Mouse (Mus musculus) midbrain, embryonic 11.5 days (tissue): ENCODE results near the gene Bcl2l11. TPM values are rescaled to one million over a fixed set of nuclear protein-coding genes. Genes with fewer than 3 reads are reported as not detected.

ENCODE experiments used
- ATAC-seq: fragments of 200-750 bp; cut with Nextera tagmentation; 2 replicates; pipeline ENCODE4 v1.8.0; 2017; ENCODE audit warnings: moderate TSS enrichment, moderate library complexity; ENCODE audit not compliant: low FRiP score
- DNase-seq: peaks from one replicate; pipeline ENCODE4 v3.0.0; 2015; ENCODE audit warnings: low spot score; ENCODE audit errors: missing footprints
- H3K27ac ChIP-seq: fragments of 300-500 bp; sonication (generic); 2 replicates; pipeline ENCODE4 v1.5.1; 2014; ENCODE audit warnings: low read depth, low read length
- H3K27me3 ChIP-seq: fragments of 300-500 bp; sonication (generic); 2 replicates; pipeline ENCODE4 v1.6.1; 2014; ENCODE audit warnings: mild to moderate bottlenecking, low read length, moderate library complexity, mixed read lengths; ENCODE audit not compliant: control insufficient read depth, insufficient read depth
- H3K36me3 ChIP-seq: fragments of 300-500 bp; sonication (generic); 2 replicates; pipeline ENCODE4 v1.6.1; 2014; ENCODE audit warnings: mild to moderate bottlenecking, low read length, moderate library complexity, mixed read lengths; ENCODE audit not compliant: control insufficient read depth, insufficient read depth
- H3K4me1 ChIP-seq: fragments of 300-500 bp; sonication (generic); 2 replicates; pipeline ENCODE4 v1.6.1; 2014; ENCODE audit warnings: low read length; ENCODE audit not compliant: control insufficient read depth, insufficient read depth
- H3K4me2 ChIP-seq: fragments of 300-500 bp; sonication (generic); 2 replicates; pipeline ENCODE4 v1.6.1; 2014; ENCODE audit warnings: mild to moderate bottlenecking, moderate library complexity
- H3K4me3 ChIP-seq: fragments of 300-500 bp; sonication (generic); 2 replicates; pipeline ENCODE4 v1.5.1; 2014; ENCODE audit warnings: low read depth, low read length
- H3K9ac ChIP-seq: fragments of 300-500 bp; sonication (generic); 2 replicates; pipeline ENCODE4 v1.6.1; 2014; ENCODE audit warnings: low read length
- H3K9me3 ChIP-seq: fragments of 300-500 bp; sonication (generic); 2 replicates; pipeline ENCODE4 v1.6.1; 2016; ENCODE audit warnings: low read length; ENCODE audit not compliant: control insufficient read depth
- WGBS: fragments of 180-500 bp; shearing (Covaris S2); extraction: QIAGEN DNeasy Blood & Tissue Kit; methylation state at CpG from one replicate; pipeline ENCODE4 v1.1.7; 2014; 5-methylcytosine and 5-hydroxymethylcytosine counted together
- polyA plus RNA-seq: library from polyadenylated mRNA; unstranded; fragments of >200 nt; fragmentation: Nextera tagmentation; extraction: Ambion mirVana; gene quantifications from 2 replicates; pipeline ENCODE4 v1.2.1, GENCODE M21; 2014

Bcl2l11 gene
- polyA plus RNA-seq, 1 experiment from 2014 or later: 15.1 TPM

GRCm38 (mm10) chr2:128087798-128088545 lies 37.9 kb upstream of the Bcl2l11 start:
- H3K9me3 ChIP-seq: no peaks in the 10 kb centered on the region
- DNase-seq: peak; percentile 53
- H3K27ac ChIP-seq: no peak overlapping the region
- peaks cover 13% of the 10 kb centered on the region for H3K4me1 ChIP-seq
- H3K9ac ChIP-seq: no peak overlapping the region
- H3K4me2 ChIP-seq: no peak overlapping the region
- H3K36me3 ChIP-seq: no peaks in the 10 kb centered on the region
- H3K27me3 ChIP-seq: no peaks in the 10 kb centered on the region
- WGBS: 92% methylated on average over 8 of the region's 8 CpGs
- H3K4me3 ChIP-seq: no peak overlapping the region
- ATAC-seq: no peak

- Histone ChIP-seq H3K4me1 (peaks cover 13% of the 10 kb centered on the region), H3K4me2 (no peak overlapping the region), H3K4me3 (no peak overlapping the region), H3K36me3 (no peaks in the 10 kb centered on the region), H3K9me3 (no peaks in the 10 kb centered on the region), H3K27ac (no peak overlapping the region), H3K27me3 (no peaks in the 10 kb centered on the region), H3K9ac (no peak overlapping the region)
- peak; percentile 82 for DNase-seq
- 90% methylated on average over 6 of the region's 6 CpGs for WGBS
- ATAC-seq: no peak
These were observed 35.5 kb upstream of the Bcl2l11 start for GRCm38 (mm10) chr2:128090283-128090885.

GRCm38 (mm10) chr2:128091431-128092369 lies 34.1 kb upstream of the Bcl2l11 start:
- DNase-seq: peak; percentile 93
- Histone ChIP-seq H3K4me2 (no peak overlapping the region; the same call in 1 of the 2 replicates), H3K27me3 (no peaks in the 10 kb centered on the region), H3K36me3 (no peaks in the 10 kb centered on the region), H3K4me1 (peaks cover 13% of the 10 kb centered on the region), H3K4me3 (no peak overlapping the region), H3K9ac (no peak overlapping the region), H3K27ac (peak overlapping the region; percentile 26; the same call in 1 of the 2 replicates), H3K9me3 (no peaks in the 10 kb centered on the region)
- ATAC-seq: peak; percentile 92
- 34% methylated on average over 11 of the region's 11 CpGs for WGBS

GRCm38 (mm10) chr2:128092451-128092850 lies 33.4 kb upstream of the Bcl2l11 start:
- Histone ChIP-seq H3K27ac (peak overlapping the region; percentile 20; the same call in 1 of the 2 replicates), H3K4me3 (no peak overlapping the region), H3K27me3 (no peaks in the 10 kb centered on the region), H3K9me3 (no peaks in the 10 kb centered on the region), H3K36me3 (no peaks in the 10 kb centered on the region), H3K9ac (no peak overlapping the region), H3K4me2 (no peak overlapping the region), H3K4me1 (peaks cover 13% of the 10 kb centered on the region)
- ATAC-seq (no peak), DNase-seq (peak; percentile 86)
- 35% methylated on average over 2 of the region's 2 CpGs for WGBS

GRCm38 (mm10) chr2:128094196-128094595 lies 31.6 kb upstream of the Bcl2l11 start:
- H3K9me3 ChIP-seq: no peaks in the 10 kb centered on the region
- no peak overlapping the region for H3K4me2 ChIP-seq
- peak; percentile 69 for DNase-seq
- WGBS: 76% methylated on average over 5 of the region's 5 CpGs
- no peaks in the 10 kb centered on the region for H3K27me3 ChIP-seq
- no peak overlapping the region for H3K4me3 ChIP-seq
- no peak overlapping the region for H3K9ac ChIP-seq
- no peak overlapping the region for H3K27ac ChIP-seq
- ATAC-seq: no peak
- no peaks in the 10 kb centered on the region for H3K36me3 ChIP-seq
- peaks cover 13% of the 10 kb centered on the region for H3K4me1 ChIP-seq

- Histone ChIP-seq H3K36me3 (no peaks in the 10 kb centered on the region), H3K27me3 (no peaks in the 10 kb centered on the region), H3K27ac (no peak overlapping the region), H3K9me3 (no peaks in the 10 kb centered on the region), H3K4me2 (no peak overlapping the region), H3K4me1 (peaks cover 13% of the 10 kb centered on the region), H3K9ac (no peak overlapping the region), H3K4me3 (no peak overlapping the region)
- 83% methylated on average over 2 of the region's 2 CpGs for WGBS
- ATAC-seq (no peak), DNase-seq (peak; percentile 66)
These were observed 31.2 kb upstream of the Bcl2l11 start for GRCm38 (mm10) chr2:128094602-128095001.

- no peak for ATAC-seq
- H3K36me3 ChIP-seq: no peaks in the 10 kb centered on the region
- H3K9ac ChIP-seq: no peak overlapping the region
- no peak overlapping the region for H3K4me2 ChIP-seq
- no peak for DNase-seq
- 49% methylated on average over 1 of the region's 1 CpGs for WGBS
- H3K4me1 ChIP-seq: peaks cover 13% of the 10 kb centered on the region
- no peak overlapping the region for H3K4me3 ChIP-seq
- H3K27ac ChIP-seq: no peak overlapping the region
- no peaks in the 10 kb centered on the region for H3K9me3 ChIP-seq
- H3K27me3 ChIP-seq: no peaks in the 10 kb centered on the region
These were observed 30.6 kb upstream of the Bcl2l11 start for GRCm38 (mm10) chr2:128095270-128095669.

GRCm38 (mm10) chr2:128096070-128096469 lies 29.8 kb upstream of the Bcl2l11 start:
- Histone ChIP-seq H3K36me3 (no peaks in the 10 kb centered on the region), H3K9ac (no peak overlapping the region), H3K4me3 (no peak overlapping the region), H3K27me3 (no peaks in the 10 kb centered on the region), H3K9me3 (no peaks in the 10 kb centered on the region), H3K27ac (no peak overlapping the region), H3K4me2 (no peak overlapping the region), H3K4me1 (peaks cover 13% of the 10 kb centered on the region)
- DNase-seq (no peak), ATAC-seq (no peak)
- WGBS: 72% methylated on average over 1 of the region's 1 CpGs
